Comparison of ENCODE assay signal across 9 mouse cellular contexts in genomic region chr5:77275950-77276349, GRCm38 (mm10). TPM values are rescaled to one million over a fixed set of nuclear protein-coding genes. Genes with fewer than 3 reads are reported as not detected.
DNase-seq lines count a peak whose midpoint lies in the region; TF ChIP-seq lines count a peak whose summit lies in the region.
"Had no signal": no experiment of that assay in that cellular context is flagged by ENCODE, and none has a peak within 500 bp of the region (broad histone marks: within the 10 kb centered on the region; RNA-seq: fewer than 3 reads in every experiment).

No protein-coding gene starts in this region.

- 88% methylated on average over 5 of the region's 5 CpGs for WGBS in cerebellum, adult 2 months

- H3K4me3 ChIP-seq in cerebellum, adult 2 months (replicated peaks; ENCODE audit: insufficient read depth, low read depth, low read length), result no peak overlapping the region

- no peak for TF ChIP-seq POLR2A in cerebellum, adult 2 months (IDR thresholded peaks at IDR 0.05; ENCODE audit: borderline replicate concordance, insufficient read depth, low read length)

- DNase-seq in cerebellum, adult 2 months, result no peak
- DNase-seq in cerebellum, adult 8-10 months, result no peak
- DNase-seq in layer of hippocampus, adult 11-12 months (ENCODE audit: low spot score), result peak; percentile 23
- DNase-seq in layer of hippocampus, adult 9-10 months (ENCODE audit: low spot score), result no peak
- DNase-seq in R1 (ENCODE audit: low read depth, low spot score), result peak; percentile 79
- DNase-seq in kidney, postnatal 36 days, result peak; percentile 21 to 73
- peak; percentile 36 for DNase-seq in spleen, adult 12 weeks (ENCODE audit: low spot score)
- no peak for DNase-seq in urinary bladder, adult 2 months (ENCODE audit: low spot score)

- peak; percentile 17; the same call in 1 of the 2 replicates for TF ChIP-seq CTCF in cerebellum, adult 2 months (IDR thresholded peaks at IDR 0.05; ENCODE audit: borderline replicate concordance, insufficient read depth, low read depth, low read length)

- no peak overlapping the region for H3K27ac ChIP-seq in cerebellum, adult 2 months (ENCODE audit: insufficient read depth, low read length)
- H3K27ac ChIP-seq: macrophage had no signal

- H3K4me1 ChIP-seq in cerebellum, adult 2 months (ENCODE audit: control insufficient read depth, insufficient read depth, low read length), result no peaks in the 10 kb centered on the region

- no peaks in the 10 kb centered on the region for H3K27me3 ChIP-seq in cerebellum, adult 2 months (ENCODE audit: control insufficient read depth, insufficient read depth, low read length)

RNA-seq across cellular contexts. Expression of gene Rest, which starts 10.7 kb away (rescaled TPM):
- polyA plus RNA-seq in cerebellum, adult 2 months (2012; rRNA removed), result 2.9 and 3.2 TPM in 2 replicates
- 12.4 and 14.3 TPM in 2 replicates for polyA plus RNA-seq in urinary bladder, adult 2 months (2012; rRNA removed)

RNA-seq across cellular contexts. Expression of gene Noa1, which starts 33.9 kb away (rescaled TPM):
- polyA plus RNA-seq in cerebellum, adult 2 months (2012; rRNA removed), result 24.8 and 25.2 TPM in 2 replicates
- 13.3 TPM in 2 replicates for polyA plus RNA-seq in urinary bladder, adult 2 months (2012; rRNA removed)

RNA-seq across cellular contexts. Expression of gene Polr2b, which starts 34.0 kb away (rescaled TPM):
- polyA plus RNA-seq in cerebellum, adult 2 months (2012; rRNA removed), result 46.4 and 49.7 TPM in 2 replicates
- 30.9 and 32.3 TPM in 2 replicates for polyA plus RNA-seq in urinary bladder, adult 2 months (2012; rRNA removed)

Comparison
In these comparisons a context has a peak if more than half of its experiments do, and no peak if none do; other contexts are left out.
1. DNase-seq: peak in layer of hippocampus, adult 11-12 months (single experiment), R1 (single experiment), kidney, postnatal 36 days (2 of 2) and spleen, adult 12 weeks (single experiment); none in cerebellum, adult 2 months (0 of 2), cerebellum, adult 8-10 months (single experiment), layer of hippocampus, adult 9-10 months (single experiment) and urinary bladder, adult 2 months (single experiment).